Mouse (Mus musculus): ENCODE results near the gene Itm2c. TPM values are rescaled to one million over a fixed set of nuclear protein-coding genes. Genes with fewer than 3 reads are reported as not detected.

Gene Itm2c
- polyA plus RNA-seq, 1 experiment from 2014 or later, result 137 TPM

- 70% methylated on average over 3 of the region's 3 CpGs for WGBS
- H3K9ac ChIP-seq (replicated peaks; ENCODE audit: low read depth, low read length), result no peak overlapping the region
These were observed 37.8 kb upstream of the Itm2c start for GRCm38 (mm10) chr1:85856266-85856665.

GRCm38 (mm10) chr1:85857261-85857754, 36.8 kb upstream of the Itm2c start:
- Histone ChIP-seq H3K4me2 (replicated peaks; ENCODE audit: low read depth, low read length) (no peak overlapping the region), H3K36me3 (ENCODE audit: control insufficient read depth, insufficient read depth, low read length) (no peaks in the 10 kb centered on the region), H3K9ac (replicated peaks; ENCODE audit: low read depth, low read length) (no peak overlapping the region), H3K9me3 (ENCODE audit: control insufficient read depth, low read depth, low read length) (no peaks in the 10 kb centered on the region; the same call in 1 of the 2 replicates), H3K4me1 (ENCODE audit: control insufficient read depth, insufficient read depth, low read length) (no peaks in the 10 kb centered on the region), H3K27ac (ENCODE audit: low read length) (no peak overlapping the region), H3K4me3 (ENCODE audit: low read depth, low read length) (no peak overlapping the region), H3K27me3 (ENCODE audit: control insufficient read depth, insufficient read depth, low read length) (no peaks in the 10 kb centered on the region)
- 80% methylated on average over 6 of the region's 6 CpGs for WGBS
- ATAC-seq (ENCODE audit: insufficient number of reproducible peaks, insufficient read depth, low FRiP score, low read depth), result no peak

More at GRCm38 (mm10) chr1:85856266-85856665, 37.8 kb upstream of the Itm2c start:
- Histone ChIP-seq H3K36me3 (ENCODE audit: control insufficient read depth, insufficient read depth, low read length) (0 out of 2 replicates have a peak, but pooled peaks cover 2% of the 10 kb centered on the region), H3K27me3 (ENCODE audit: control insufficient read depth, insufficient read depth, low read length) (no peaks in the 10 kb centered on the region), H3K4me2 (replicated peaks; ENCODE audit: low read depth, low read length) (no peak overlapping the region), H3K27ac (ENCODE audit: low read length) (no peak overlapping the region), H3K4me3 (ENCODE audit: low read depth, low read length) (no peak overlapping the region), H3K4me1 (ENCODE audit: control insufficient read depth, insufficient read depth, low read length) (no peaks in the 10 kb centered on the region), H3K9me3 (ENCODE audit: control insufficient read depth, low read depth, low read length) (no peaks in the 10 kb centered on the region)
- ATAC-seq (ENCODE audit: insufficient number of reproducible peaks, insufficient read depth, low FRiP score, low read depth), result no peak

GRCm38 (mm10) chr1:85864383-85864782, 29.7 kb upstream of the Itm2c start:
- Histone ChIP-seq H3K36me3 (ENCODE audit: control insufficient read depth, insufficient read depth, low read length) (no peaks in the 10 kb centered on the region), H3K4me3 (ENCODE audit: low read depth, low read length) (no peak overlapping the region), H3K4me1 (ENCODE audit: control insufficient read depth, insufficient read depth, low read length) (no peaks in the 10 kb centered on the region), H3K9ac (replicated peaks; ENCODE audit: low read depth, low read length) (no peak overlapping the region), H3K27ac (ENCODE audit: low read length) (no peak overlapping the region), H3K27me3 (ENCODE audit: control insufficient read depth, insufficient read depth, low read length) (no peaks in the 10 kb centered on the region), H3K9me3 (ENCODE audit: control insufficient read depth, low read depth, low read length) (no peaks in the 10 kb centered on the region; the same call in 1 of the 2 replicates), H3K4me2 (replicated peaks; ENCODE audit: low read depth, low read length) (no peak overlapping the region)
- WGBS, result 93% methylated on average over 10 of the region's 10 CpGs
- ATAC-seq (ENCODE audit: insufficient number of reproducible peaks, insufficient read depth, low FRiP score, low read depth), result no peak

- Histone ChIP-seq H3K9me3 (ENCODE audit: control insufficient read depth, low read depth, low read length) (no peaks in the 10 kb centered on the region), H3K36me3 (ENCODE audit: control insufficient read depth, insufficient read depth, low read length) (no peaks in the 10 kb centered on the region), H3K27me3 (ENCODE audit: control insufficient read depth, insufficient read depth, low read length) (no peaks in the 10 kb centered on the region), H3K4me1 (ENCODE audit: control insufficient read depth, insufficient read depth, low read length) (no peaks in the 10 kb centered on the region), H3K4me3 (ENCODE audit: low read depth, low read length) (no peak overlapping the region), H3K9ac (replicated peaks; ENCODE audit: low read depth, low read length) (no peak overlapping the region), H3K27ac (ENCODE audit: low read length) (no peak overlapping the region), H3K4me2 (replicated peaks; ENCODE audit: low read depth, low read length) (no peak overlapping the region)
- ATAC-seq (ENCODE audit: insufficient number of reproducible peaks, insufficient read depth, low FRiP score, low read depth), result no peak
- WGBS, result 72% methylated on average over 7 of the region's 7 CpGs
These were observed 24.1 kb upstream of the Itm2c start for GRCm38 (mm10) chr1:85870001-85870400.

GRCm38 (mm10) chr1:85870546-85870945, 23.5 kb upstream of the Itm2c start:
- H3K4me2 ChIP-seq (replicated peaks; ENCODE audit: low read depth, low read length), result no peak overlapping the region
- 74% methylated on average over 2 of the region's 2 CpGs for WGBS
- no peak for ATAC-seq (ENCODE audit: insufficient number of reproducible peaks, insufficient read depth, low FRiP score, low read depth)

GRCm38 (mm10) chr1:85882003-85882402, 12.1 kb upstream of the Itm2c start:
- H3K4me2 ChIP-seq (replicated peaks; ENCODE audit: low read depth, low read length), result no peak overlapping the region
- no peaks in the 10 kb centered on the region for H3K27me3 ChIP-seq (ENCODE audit: control insufficient read depth, insufficient read depth, low read length)
- H3K4me3 ChIP-seq (ENCODE audit: low read depth, low read length), result no peak overlapping the region
- no peaks in the 10 kb centered on the region for H3K36me3 ChIP-seq (ENCODE audit: control insufficient read depth, insufficient read depth, low read length)
- ATAC-seq (ENCODE audit: insufficient number of reproducible peaks, insufficient read depth, low FRiP score, low read depth), result no peak
- H3K9ac ChIP-seq (replicated peaks; ENCODE audit: low read depth, low read length), result no peak overlapping the region
- H3K27ac ChIP-seq (ENCODE audit: low read length), result no peak overlapping the region
- H3K4me1 ChIP-seq (ENCODE audit: control insufficient read depth, insufficient read depth, low read length), result no peaks in the 10 kb centered on the region
- 94% methylated on average over 12 of the region's 12 CpGs for WGBS
- H3K9me3 ChIP-seq (ENCODE audit: control insufficient read depth, low read depth, low read length), result no peaks in the 10 kb centered on the region; the same call in 1 of the 2 replicates

More at GRCm38 (mm10) chr1:85870546-85870945, 23.5 kb upstream of the Itm2c start:
- H3K27ac ChIP-seq (ENCODE audit: low read length), result no peak overlapping the region
- H3K4me3 ChIP-seq (ENCODE audit: low read depth, low read length), result no peak overlapping the region
- H3K4me1 ChIP-seq (ENCODE audit: control insufficient read depth, insufficient read depth, low read length), result no peaks in the 10 kb centered on the region
- no peaks in the 10 kb centered on the region for H3K9me3 ChIP-seq (ENCODE audit: control insufficient read depth, low read depth, low read length)
- no peaks in the 10 kb centered on the region for H3K36me3 ChIP-seq (ENCODE audit: control insufficient read depth, insufficient read depth, low read length)
- H3K27me3 ChIP-seq (ENCODE audit: control insufficient read depth, insufficient read depth, low read length), result no peaks in the 10 kb centered on the region
- H3K9ac ChIP-seq (replicated peaks; ENCODE audit: low read depth, low read length), result no peak overlapping the region

GRCm38 (mm10) chr1:85887221-85887620, 6.9 kb upstream of the Itm2c start:
- no peaks in the 10 kb centered on the region for H3K4me1 ChIP-seq (ENCODE audit: control insufficient read depth, insufficient read depth, low read length)
- H3K27me3 ChIP-seq (ENCODE audit: control insufficient read depth, insufficient read depth, low read length), result no peaks in the 10 kb centered on the region
- no peak overlapping the region for H3K27ac ChIP-seq (ENCODE audit: low read length)
- no peaks in the 10 kb centered on the region for H3K9me3 ChIP-seq (ENCODE audit: control insufficient read depth, low read depth, low read length)
- H3K36me3 ChIP-seq (ENCODE audit: control insufficient read depth, insufficient read depth, low read length), result no peaks in the 10 kb centered on the region
- no peak overlapping the region for H3K4me2 ChIP-seq (replicated peaks; ENCODE audit: low read depth, low read length)
- ATAC-seq (ENCODE audit: insufficient number of reproducible peaks, insufficient read depth, low FRiP score, low read depth), result no peak
- no peak overlapping the region for H3K9ac ChIP-seq (replicated peaks; ENCODE audit: low read depth, low read length)
- WGBS, result 86% methylated on average over 7 of the region's 7 CpGs
- no peak overlapping the region for H3K4me3 ChIP-seq (ENCODE audit: low read depth, low read length)

- Histone ChIP-seq H3K4me3 (ENCODE audit: low read depth, low read length) (peak overlapping the region; percentile 79), H3K9ac (replicated peaks; ENCODE audit: low read depth, low read length) (peak overlapping the region; percentile 71), H3K27ac (ENCODE audit: low read length) (peak overlapping the region; percentile 80), H3K4me2 (replicated peaks; ENCODE audit: low read depth, low read length) (peak overlapping the region; percentile 78), H3K4me1 (ENCODE audit: control insufficient read depth, insufficient read depth, low read length) (peaks cover 43% of the 10 kb centered on the region), H3K36me3 (ENCODE audit: control insufficient read depth, insufficient read depth, low read length) (no peaks in the 10 kb centered on the region; the same call in 1 of the 2 replicates), H3K9me3 (ENCODE audit: control insufficient read depth, low read depth, low read length) (no peaks in the 10 kb centered on the region), H3K27me3 (ENCODE audit: control insufficient read depth, insufficient read depth, low read length) (no peaks in the 10 kb centered on the region)
- ATAC-seq (ENCODE audit: insufficient number of reproducible peaks, insufficient read depth, low FRiP score, low read depth), result peak; percentile 46
- under 1% methylated on average over 29 of the region's 30 CpGs for WGBS
These were observed 773 bp downstream of the Itm2c start for GRCm38 (mm10) chr1:85894748-85895360.
